Mouse (Mus musculus) kidney, adult 2 months (tissue): Measurements from ENCODE around the gene Parp16.

Experiments used
- CTCF ChIP-seq: fragments of 200-500 bp; conservative IDR thresholded peaks from 2 replicates; pipeline ENCODE4 v1.5.1; 2011; ENCODE audit warnings: low read depth, mild to moderate bottlenecking, control low read depth, low read length, moderate library complexity, mixed read lengths; ENCODE audit not compliant: insufficient read depth, insufficient read length
- POLR2A ChIP-seq: fragments of 200-500 bp; IDR thresholded peaks from one replicate; pipeline ENCODE4 v1.6.1; 2011; ENCODE audit warnings: low read depth, low read length, control low read depth

GRCm38 (mm10) chr9:65215494-65216126 lies 20.5 kb downstream of the Parp16 start:
- TF ChIP-seq CTCF (no peak), POLR2A (no peak)
